Mouse (Mus musculus) neutrophil, adult 59 days (primary cell): Measurements from ENCODE around the gene Copa. TPM values are rescaled to one million over a fixed set of nuclear protein-coding genes. Genes with fewer than 3 reads are reported as not detected.

Source experiments
- total RNA-seq, 2 experiments: library from RNA; stranded (reverse); gene quantifications; 1 replicate in 1 of 2; 2 replicates in 1 of 2; pipeline ENCODE4 v1.2.4; 2023

The Copa gene
- total RNA-seq = 100 to 1,000 TPM; 114 to 133 TPM

DNA sequence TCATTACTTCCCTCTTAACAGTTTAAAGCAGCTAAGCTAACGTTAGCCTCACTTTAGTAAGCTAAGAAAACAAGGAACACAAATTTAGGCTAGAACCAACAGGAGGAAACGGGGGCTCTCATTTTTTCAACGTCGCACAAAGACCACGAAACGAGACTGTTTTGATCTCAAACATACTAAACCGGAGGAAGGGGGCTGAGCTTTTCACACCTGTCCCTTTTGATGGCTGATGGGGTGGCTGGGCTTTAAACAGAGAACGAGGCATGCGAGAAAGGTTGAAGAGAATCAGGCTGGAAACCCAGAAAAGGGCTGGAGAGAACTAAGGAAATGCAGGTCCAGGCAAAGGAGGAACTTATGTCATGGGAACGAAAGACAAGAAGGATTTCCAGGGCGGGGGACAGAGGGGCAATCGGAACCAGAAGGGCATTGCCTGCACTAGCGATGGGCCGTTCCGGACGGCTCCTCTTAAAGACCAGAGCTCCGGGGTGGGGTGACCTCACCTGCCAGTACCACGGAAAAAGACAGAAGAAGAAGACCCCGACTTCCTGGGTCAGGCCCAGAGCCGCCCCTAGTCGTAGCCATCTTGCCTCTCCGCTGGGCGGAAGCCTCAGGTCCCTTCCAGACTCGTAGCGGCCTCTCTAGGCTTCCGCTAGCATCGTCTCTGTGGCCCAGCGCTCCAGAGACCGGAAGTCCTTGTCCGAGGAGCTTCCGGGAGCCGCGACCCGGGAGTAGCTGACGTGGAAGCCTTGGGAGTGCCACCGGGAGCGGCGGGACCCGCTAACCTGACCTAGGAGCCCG lies at the start of gene Copa, which contains the start of gene Ncstn:
Gene Copa (plus strand): TSS at position 429 of the 798 bp plus-strand sequence.
Gene Ncstn (minus strand): TSS at position 695 of the 798 bp plus-strand sequence.

DNA sequence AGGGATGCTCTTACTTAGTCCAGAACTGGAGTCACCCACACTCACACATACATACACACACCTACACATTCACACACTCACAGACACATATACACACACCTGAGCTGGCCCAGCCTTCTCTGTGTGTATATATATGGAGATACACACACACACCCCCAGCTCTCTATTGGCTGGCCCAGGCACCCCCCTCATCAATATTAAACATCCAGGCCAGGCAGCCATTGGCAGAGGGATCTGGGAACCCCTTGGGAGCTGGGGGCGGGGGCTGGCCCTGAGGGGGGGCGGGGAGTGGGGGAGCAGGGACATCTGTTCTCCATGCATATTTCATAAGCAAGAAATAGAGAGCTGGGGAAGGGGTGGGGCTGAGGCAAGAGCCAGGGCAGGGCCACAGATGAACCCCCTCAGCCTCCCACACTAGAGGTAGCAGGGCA lies 24.8 kb upstream of the Copa start, which contains the start of gene Nhlh1:
Gene Nhlh1 (minus strand): TSS at position 83 of the 431 bp plus-strand sequence.

DNA sequence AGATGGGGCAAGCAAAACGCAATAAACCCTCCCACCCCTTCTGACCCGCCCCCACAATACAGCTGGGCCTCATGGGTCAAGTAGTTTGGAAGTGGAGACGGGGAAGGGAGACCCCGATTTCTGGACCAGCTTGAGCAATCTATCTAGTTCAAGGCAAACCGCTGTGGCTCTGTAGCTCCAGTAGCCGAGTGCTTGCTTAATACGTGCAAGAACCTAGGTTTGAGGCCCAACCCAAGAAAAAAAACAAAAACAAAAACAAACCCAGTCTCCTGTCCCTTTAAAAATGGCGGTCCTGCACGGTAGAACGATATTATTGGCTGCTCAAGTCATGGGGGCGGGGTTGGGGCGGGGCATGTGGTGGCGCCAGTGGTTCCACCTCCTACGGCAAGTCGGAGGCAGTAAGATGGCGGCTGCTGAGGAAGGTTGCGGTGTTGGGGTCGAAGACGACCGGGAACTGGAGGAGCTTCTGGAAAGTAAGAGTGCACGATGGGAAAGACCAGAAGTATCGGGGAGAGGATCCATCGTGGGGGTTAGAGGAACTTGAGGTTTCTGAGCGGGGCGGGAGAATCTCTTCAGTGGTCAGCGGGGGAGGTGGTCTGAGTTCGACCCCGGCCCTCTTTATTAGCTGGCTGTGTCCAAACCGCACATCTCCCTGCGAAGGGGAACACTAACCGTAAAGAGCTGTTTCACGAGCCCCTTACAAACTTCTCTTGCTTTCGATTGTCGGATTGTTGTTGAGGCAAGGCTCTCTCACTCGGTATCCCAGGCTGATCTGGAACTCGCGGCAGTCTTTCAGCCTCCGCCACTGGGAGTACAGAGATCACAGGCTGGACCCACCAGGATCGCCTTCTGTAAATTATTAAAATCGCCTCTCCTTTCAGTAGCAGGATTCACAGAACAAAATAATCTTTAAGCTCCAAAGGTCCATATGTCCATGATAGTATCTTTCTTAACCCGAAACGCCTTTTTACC lies 44.3 kb downstream of the Copa start, which contains the start of gene Pex19:
Gene Pex19 (plus strand): TSS at position 380 of the 972 bp plus-strand sequence.

DNA sequence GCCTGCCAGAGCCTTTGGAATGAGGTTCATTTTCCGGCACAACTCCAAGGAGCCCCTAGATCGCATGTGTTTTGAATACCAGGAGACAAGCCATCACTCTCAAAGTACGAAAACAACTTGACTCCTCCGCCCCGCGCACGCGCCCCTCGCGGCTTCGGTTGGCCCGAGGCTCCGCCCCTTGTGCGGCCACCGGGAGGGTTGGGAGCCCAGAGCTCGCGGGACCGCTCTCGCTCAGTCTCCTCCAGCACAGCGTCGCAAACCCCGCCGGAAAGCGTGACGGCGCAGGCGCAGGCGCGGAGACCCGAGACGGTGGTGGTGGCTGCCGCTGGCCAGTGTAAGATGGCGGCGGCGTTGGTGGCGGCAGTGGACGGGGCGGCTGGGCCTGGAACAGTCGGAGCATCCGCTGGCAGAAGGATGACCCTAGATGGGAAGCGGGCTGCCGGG lies 65.5 kb downstream of the Copa start, which contains the start of gene Dcaf8:
Gene Dcaf8 (plus strand): TSS at position 250 of the 444 bp plus-strand sequence.

Other genes with a start within 250 kb of the Copa start
- gene Cd84, start 242.8 kb upstream of the Copa start, total RNA-seq = 100 to 1,000 TPM; 280 to 294 TPM
- gene Gm10521, start 186.9 kb upstream of the Copa start, total RNA-seq = 10 to 100 TPM; 30.8 to 32.4 TPM
- gene Slamf6, start 165.0 kb upstream of the Copa start, total RNA-seq = 1 to 10 TPM; 1.5 to 4.2 TPM
- 1 to 10 TPM in 1 of 2 experiments, under 1 TPM in 1; 0.82 to 1.9 TPM for gene Vangl2, start 54.1 kb upstream of the Copa start, total RNA-seq
- gene Nhlh1, start 25.0 kb upstream of the Copa start, total RNA-seq = not detected
- gene Ncstn, start 266 bp downstream of the Copa start, total RNA-seq = 10 to 100 TPM; 78.7 to 87.7 TPM
- 10 to 100 TPM; 29.9 to 31.7 TPM for gene Pex19, start 44.2 kb downstream of the Copa start, total RNA-seq
- 10 to 100 TPM; 51.5 to 52.9 TPM for gene Dcaf8, start 65.6 kb downstream of the Copa start, total RNA-seq
- 1 to 10 TPM; 6.0 to 9.3 TPM for gene Pea15a, start 124.3 kb downstream of the Copa start, total RNA-seq
- gene Casq1, start 137.3 kb downstream of the Copa start, total RNA-seq = not detected
- gene Atp1a4, start 175.9 kb downstream of the Copa start, total RNA-seq = not detected
- gene Igsf8, start 179.1 kb downstream of the Copa start, total RNA-seq = 10 to 100 TPM; 18.8 to 25.1 TPM
- not detected for gene Atp1a2, start 215.5 kb downstream of the Copa start, total RNA-seq
- not detected for gene Kcnj9, start 246.8 kb downstream of the Copa start, total RNA-seq